ENCODE assay signal across 14 mouse cellular contexts in genomic region chr8:115025390-115026098, GRCm38 (mm10).
"Had no signal": no experiment of that assay in that cellular context is flagged by ENCODE, and none has a peak within 500 bp of the region (broad histone marks: within the 10 kb centered on the region; RNA-seq: fewer than 3 reads in every experiment).

No protein-coding gene starts in this region.

- H3K4me2 ChIP-seq: liver, embryonic 13.5 days; neural tube, embryonic 15.5 days had no signal

- H3K36me3 ChIP-seq: liver, embryonic 13.5 days; midbrain, embryonic 10.5 days; neural tube, embryonic 15.5 days had no signal

- DNase-seq: kidney, adult 9 months; kidney, postnatal 10 days; liver; liver, embryonic 13.5 days; liver, postnatal 0 days; midbrain, embryonic 14.5 days; spleen, adult 18-20 months; thymus, postnatal 4 days had no signal

- H3K27ac ChIP-seq: left cerebral cortex, adult 2 months; liver, embryonic 13.5 days; midbrain, embryonic 10.5 days; neural tube, embryonic 15.5 days had no signal

- H3K27me3 ChIP-seq: liver, embryonic 13.5 days; neural tube, embryonic 15.5 days had no signal

- ATAC-seq: inflammation-experienced regulatory T-cells, adult 6 months; intestine, postnatal 0 days; liver, postnatal 0 days had no signal

- H3K9me3 ChIP-seq: liver, embryonic 13.5 days; midbrain, embryonic 10.5 days; neural tube, embryonic 15.5 days had no signal

- H3K4me3 ChIP-seq: left cerebral cortex, adult 2 months; liver, embryonic 13.5 days; midbrain, embryonic 10.5 days; myocyte; neural tube, embryonic 15.5 days had no signal

- H3K9ac ChIP-seq: liver, embryonic 13.5 days; liver, postnatal 0 days; neural tube, embryonic 15.5 days had no signal

- H3K4me1 ChIP-seq: liver, embryonic 13.5 days; midbrain, embryonic 10.5 days; neural tube, embryonic 15.5 days had no signal
